ENCODE assay signal across 15 mouse cellular contexts in genomic region chr4:34465845-34466244, GRCm38 (mm10).
DNase-seq lines count a peak whose midpoint lies in the region; ATAC-seq and TF ChIP-seq lines count a peak whose summit lies in the region.
"Had no signal": no experiment of that assay in that cellular context is flagged by ENCODE, and none has a peak within 500 bp of the region (broad histone marks: within the 10 kb centered on the region; RNA-seq: fewer than 3 reads in every experiment).

No protein-coding gene starts in this region.

- H3K79me2 ChIP-seq in myocyte (ENCODE audit: control insufficient read depth, insufficient read depth) = no peaks in the 10 kb centered on the region

- H3K27me3 ChIP-seq in myocyte (ENCODE audit: control insufficient read depth, insufficient read depth, insufficient read length) = no peaks in the 10 kb centered on the region
- no peaks in the 10 kb centered on the region for H3K27me3 ChIP-seq in hindbrain, embryonic 10.5 days (ENCODE audit: insufficient read depth, poor library complexity, severe bottlenecking)
- H3K27me3 ChIP-seq: embryonic facial prominence, embryonic 12.5 days had no signal

- no peak for TF ChIP-seq POLR2A in bone marrow macrophage, adult 2 months (IDR thresholded peaks at IDR 0.05; ENCODE audit: borderline replicate concordance, low read depth, low read length)
- TF ChIP-seq POLR2A in myocyte (IDR thresholded peaks at IDR 0.05; ENCODE audit: insufficient read length, low read depth) = no peak

- no peaks in the 10 kb centered on the region for H3K9me3 ChIP-seq in hindbrain, embryonic 10.5 days
- H3K9me3 ChIP-seq: embryonic facial prominence, embryonic 12.5 days had no signal

- peak overlapping the region; percentile 48 for H3K27ac ChIP-seq in bone marrow macrophage, adult 2 months (ENCODE audit: insufficient read depth, low read depth, low read length)
- H3K27ac ChIP-seq in hindbrain, embryonic 10.5 days = no peak overlapping the region
- H3K27ac ChIP-seq: embryonic facial prominence, embryonic 12.5 days; hindbrain, postnatal 0 days; left cerebral cortex, adult 2 months had no signal

- H3K4me2 ChIP-seq in myocyte (ENCODE audit: low read depth) = peak overlapping the region; percentile 18
- H3K4me2 ChIP-seq: embryonic facial prominence, embryonic 12.5 days; midbrain, embryonic 11.5 days had no signal

- ATAC-seq in granulocyte monocyte progenitor cell, adult 5-6 weeks (replicated peaks; ENCODE audit: poor library complexity, severe bottlenecking) = peak; percentile 95
- ATAC-seq: activated CD4-positive, CD25-positive, alpha-beta regulatory T cell, adult 4 months; hindbrain, postnatal 0 days had no signal

- no peak overlapping the region for H3ac ChIP-seq in myocyte (ENCODE audit: control insufficient read depth, insufficient read length)

- 94% methylated on average over 2 of the region's 2 CpGs for WGBS in hindbrain, embryonic 10.5 days

- intact Hi-C loops in left cerebral cortex, postnatal 14 days (cut with DNase I) = no loop called here
- intact Hi-C loops in left cerebral cortex, postnatal 10 days (cut with DNase I) = no loop called here

- peak; percentile 8 to 14 for DNase-seq in left cerebral cortex, postnatal 14 days (ENCODE audit: low spot score in 2 of 2)
- no peak for DNase-seq in left cerebral cortex, postnatal 10 days (ENCODE audit: extremely low spot score in 1 of 2, low spot score in 2 of 2)
- DNase-seq in hindbrain, embryonic 10.5 days (ENCODE audit: low spot score) = no peak
- DNase-seq in testis, postnatal 10 days (ENCODE audit: low spot score) = no peak
- DNase-seq: adrenal gland, postnatal 36 days; gastrocnemius, postnatal 25 days; thymus, adult 18-20 months had no signal

- H3K4me3 ChIP-seq in bone marrow macrophage, adult 2 months (ENCODE audit: insufficient read depth, low read length) = no peak overlapping the region
- H3K4me3 ChIP-seq in myocyte = no peak overlapping the region
- no peak overlapping the region for H3K4me3 ChIP-seq in hindbrain, embryonic 10.5 days
- H3K4me3 ChIP-seq: embryonic facial prominence, embryonic 12.5 days; left cerebral cortex, adult 2 months had no signal

- TF ChIP-seq CTCF in bone marrow macrophage, adult 2 months (IDR thresholded peaks at IDR 0.05; ENCODE audit: low read depth, low read length) = no peak

- peaks cover 4% of the 10 kb centered on the region for H3K4me1 ChIP-seq in bone marrow macrophage, adult 2 months (ENCODE audit: control insufficient read depth, insufficient read depth, low read length)
- no peaks in the 10 kb centered on the region for H3K4me1 ChIP-seq in hindbrain, embryonic 10.5 days (replicated peaks)
- H3K4me1 ChIP-seq: embryonic facial prominence, embryonic 12.5 days had no signal

- no peaks in the 10 kb centered on the region for H3K36me3 ChIP-seq in myocyte (ENCODE audit: control insufficient read depth, insufficient read depth)
- no peaks in the 10 kb centered on the region for H3K36me3 ChIP-seq in hindbrain, embryonic 10.5 days
- H3K36me3 ChIP-seq: embryonic facial prominence, embryonic 12.5 days had no signal

TF ChIP-seq in myocyte, 11 proteins besides CTCF, POLR2A, EP300 and RAD21:
- TF ChIP-seq USF1 (IDR thresholded peaks at IDR 0.05; ENCODE audit: low read depth) (no peak), TCF12 (IDR thresholded peaks at IDR 0.05; ENCODE audit: insufficient read depth, poor library complexity, severe bottlenecking) (no peak), POLR2AphosphoS2 (IDR thresholded peaks at IDR 0.05; ENCODE audit: insufficient read length, low read depth) (no peak), REST (IDR thresholded peaks at IDR 0.05; ENCODE audit: insufficient read depth, insufficient read length) (no peak), MYOD1 (IDR thresholded peaks at IDR 0.05; ENCODE audit: control insufficient read depth in 1 of 3, insufficient read length in 2 of 3, low read depth in 2 of 3) (no peak), TCF3 (IDR thresholded peaks at IDR 0.05; ENCODE audit: insufficient read length, low read depth) (no peak), MYOG (IDR thresholded peaks at IDR 0.05; ENCODE audit: control insufficient read depth in 1 of 3, insufficient read depth in 1 of 3, insufficient read length in 2 of 3, low read depth in 2 of 3) (no peak), MAX (IDR thresholded peaks at IDR 0.05; ENCODE audit: low read depth) (no peak), E2F4 (IDR thresholded peaks at IDR 0.05; ENCODE audit: insufficient read depth) (no peak), CEBPB (IDR thresholded peaks at IDR 0.05; ENCODE audit: insufficient read depth, poor library complexity, severe bottlenecking) (no peak)

Comparison
In these comparisons a context has a peak if more than half of its experiments do, and no peak if none do; other contexts are left out.
1. DNase-seq: peak in left cerebral cortex, postnatal 14 days (2 of 2); none in left cerebral cortex, postnatal 10 days (0 of 2), hindbrain, embryonic 10.5 days (single experiment) and testis, postnatal 10 days (single experiment).